Mouse (Mus musculus): Measurements from ENCODE around the gene Arfgap2. TPM values are rescaled to one million over a fixed set of nuclear protein-coding genes. Genes with fewer than 3 reads are reported as not detected.
A peak's percentile ranks its signal among the peaks of the same experiment; 100 is the strongest.

Gene Arfgap2
- polyA plus RNA-seq, 1 experiment from 2014 or later: 71.8 TPM

DNA sequence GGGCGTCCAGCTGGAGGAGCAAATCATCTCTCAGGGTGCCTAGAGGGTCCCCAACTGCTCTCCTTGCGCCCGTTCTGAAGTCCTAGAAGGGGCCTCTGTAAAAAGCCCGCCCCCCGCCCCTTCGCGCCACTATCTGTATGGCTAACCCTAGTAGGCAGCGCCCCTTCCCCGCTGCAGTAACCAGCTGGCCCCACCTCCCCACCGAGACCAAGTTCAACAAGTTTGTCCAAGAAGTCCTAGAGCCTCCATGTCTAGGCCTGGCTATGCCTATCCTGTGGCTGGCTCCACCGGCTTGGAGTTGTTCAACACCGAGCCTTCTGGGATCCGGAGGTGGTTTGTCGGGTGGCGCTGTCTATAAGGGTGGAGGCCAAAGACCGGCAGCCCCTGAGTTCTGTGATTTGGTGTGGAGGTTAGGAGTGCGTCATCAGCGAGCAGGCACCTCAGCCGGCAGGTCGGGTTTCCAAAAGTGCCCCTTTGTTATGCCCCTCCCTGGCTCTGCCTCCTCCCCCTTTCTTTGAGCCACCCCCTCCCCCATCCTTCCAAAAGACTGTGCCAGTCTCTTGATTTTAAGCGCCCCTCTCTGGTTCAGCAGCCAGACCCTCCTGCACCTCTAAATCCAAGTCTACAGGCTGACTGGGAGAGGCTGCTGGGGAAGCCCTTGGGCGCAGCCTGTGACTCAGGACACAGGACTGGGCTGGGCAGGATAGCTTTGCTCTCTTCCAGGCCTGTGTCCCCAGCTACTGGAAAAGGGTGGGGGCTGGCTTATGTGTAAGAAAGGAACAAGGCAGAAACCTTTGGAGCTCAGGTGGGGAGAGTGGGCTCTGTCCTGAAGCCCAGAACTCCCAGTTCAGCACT, 7.4 kb upstream of the Arfgap2 start:
- H3K4me3 ChIP-seq (replicated peaks; ENCODE audit: low read depth, low read length): peak overlapping the region; percentile 50
- DNase-seq (peak; percentile 62), ATAC-seq (ENCODE audit: low FRiP score, low TSS enrichment) (peak; percentile 40)
- H3K36me3 ChIP-seq (ENCODE audit: control insufficient read depth, insufficient read depth, low read length): no peaks in the 10 kb centered on the region
- peak overlapping the region; percentile 99 for H3K4me2 ChIP-seq (ENCODE audit: low read length)
- H3K9ac ChIP-seq (replicated peaks; ENCODE audit: low read length): peak overlapping the region; percentile 56
- no peaks in the 10 kb centered on the region for H3K9me3 ChIP-seq (ENCODE audit: control insufficient read depth, low read length)
- peaks cover 10% of the 10 kb centered on the region; the same call in 1 of the 2 replicates for H3K27me3 ChIP-seq (ENCODE audit: control insufficient read depth, insufficient read depth, low read length)
- H3K27ac ChIP-seq (replicated peaks; ENCODE audit: low read depth, low read length): peak overlapping the region; percentile 22; the same call in 1 of the 2 replicates
- WGBS: 1% methylated on average over 22 of the region's 22 CpGs
- peaks cover 23% of the 10 kb centered on the region for H3K4me1 ChIP-seq (ENCODE audit: control insufficient read depth, insufficient read depth, low read length)

DNA sequence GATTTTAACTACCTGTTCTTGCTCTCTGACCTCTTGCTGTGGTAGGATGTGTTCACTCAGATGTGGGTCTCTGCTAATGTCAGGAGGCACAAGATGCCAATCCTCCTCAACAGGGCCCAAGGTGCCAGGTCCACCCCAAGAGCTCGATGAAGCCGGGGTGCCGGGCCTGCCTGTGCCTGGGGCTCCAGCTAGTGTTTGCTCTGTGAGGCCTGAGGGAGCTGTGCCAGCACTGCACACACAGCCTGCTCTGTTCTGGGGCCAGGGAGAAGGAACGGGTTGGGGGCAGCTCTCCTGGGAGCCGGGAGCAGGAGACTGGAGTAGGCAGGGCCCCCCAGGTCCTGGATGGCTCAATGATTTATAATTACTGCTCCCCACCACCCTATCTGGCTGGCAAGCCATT, 6.7 kb upstream of the Arfgap2 start:
- Histone ChIP-seq H3K4me2 (ENCODE audit: low read length) (peak overlapping the region; percentile 99), H3K9ac (replicated peaks; ENCODE audit: low read length) (peak overlapping the region; percentile 29; the same call in 1 of the 2 replicates), H3K9me3 (ENCODE audit: control insufficient read depth, low read length) (no peaks in the 10 kb centered on the region), H3K4me1 (ENCODE audit: control insufficient read depth, insufficient read depth, low read length) (peaks cover 23% of the 10 kb centered on the region), H3K27me3 (ENCODE audit: control insufficient read depth, insufficient read depth, low read length) (peaks cover 10% of the 10 kb centered on the region; the same call in 1 of the 2 replicates), H3K36me3 (ENCODE audit: control insufficient read depth, insufficient read depth, low read length) (0 out of 2 replicates have a peak, but pooled peaks cover 4% of the 10 kb centered on the region), H3K4me3 (replicated peaks; ENCODE audit: low read depth, low read length) (no peak overlapping the region), H3K27ac (replicated peaks; ENCODE audit: low read depth, low read length) (peak overlapping the region; percentile 22; the same call in 1 of the 2 replicates)
- DNase-seq: peak; percentile 20
- ATAC-seq (ENCODE audit: low FRiP score, low TSS enrichment): no peak
- 56% methylated on average over 5 of the region's 5 CpGs for WGBS

DNA sequence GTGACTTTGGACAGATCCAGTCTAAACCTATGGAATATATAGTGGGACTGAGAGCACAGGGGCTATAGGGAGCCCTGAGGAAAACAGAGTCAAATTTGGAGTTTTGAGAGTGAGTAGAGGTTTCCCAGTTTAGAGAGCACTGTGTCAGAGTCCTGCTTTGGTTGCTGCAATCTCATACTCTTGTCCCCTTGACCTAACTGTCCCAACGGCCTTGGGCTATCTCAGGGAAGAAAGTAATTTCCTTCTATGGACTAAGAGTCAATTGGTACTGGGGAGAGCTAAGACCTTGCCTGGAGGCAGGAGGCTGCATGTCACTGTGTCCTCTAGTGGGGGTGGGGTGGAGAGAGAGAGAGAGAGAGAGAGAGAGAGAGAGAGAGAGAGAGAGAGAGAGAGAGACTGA, 5.9 kb upstream of the Arfgap2 start:
- Histone ChIP-seq H3K4me1 (ENCODE audit: control insufficient read depth, insufficient read depth, low read length) (peaks cover 23% of the 10 kb centered on the region), H3K4me3 (replicated peaks; ENCODE audit: low read depth, low read length) (no peak overlapping the region), H3K36me3 (ENCODE audit: control insufficient read depth, insufficient read depth, low read length) (0 out of 2 replicates have a peak, but pooled peaks cover 4% of the 10 kb centered on the region), H3K9me3 (ENCODE audit: control insufficient read depth, low read length) (no peaks in the 10 kb centered on the region), H3K9ac (replicated peaks; ENCODE audit: low read length) (no peak overlapping the region), H3K4me2 (ENCODE audit: low read length) (no peak overlapping the region), H3K27me3 (ENCODE audit: control insufficient read depth, insufficient read depth, low read length) (peaks cover 10% of the 10 kb centered on the region; the same call in 1 of the 2 replicates), H3K27ac (replicated peaks; ENCODE audit: low read depth, low read length) (no peak overlapping the region)
- WGBS: 68% methylated on average over 1 of the region's 1 CpGs
- no peak for ATAC-seq (ENCODE audit: low FRiP score, low TSS enrichment)
- DNase-seq: no peak

DNA sequence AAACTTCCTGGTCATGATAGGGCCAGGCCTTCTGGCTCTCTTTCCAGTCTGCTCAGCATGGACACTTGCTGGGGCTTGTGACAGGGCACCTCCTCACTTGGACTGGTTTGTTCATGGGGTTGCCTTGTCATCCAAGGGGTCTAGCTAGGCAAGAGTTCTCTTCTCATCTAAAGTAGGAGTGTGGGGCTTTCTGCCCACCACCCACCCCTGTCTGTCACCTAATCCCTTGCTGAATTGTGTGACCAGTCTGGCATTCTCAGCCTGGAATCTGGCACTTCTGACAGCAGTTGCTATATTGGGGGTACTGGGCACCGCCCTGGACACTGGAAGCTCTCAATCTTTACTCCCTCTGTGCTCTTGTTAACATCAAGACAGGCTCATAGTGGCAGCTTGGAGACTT, 5.3 kb upstream of the Arfgap2 start:
- Histone ChIP-seq H3K4me3 (replicated peaks; ENCODE audit: low read depth, low read length) (no peak overlapping the region), H3K9me3 (ENCODE audit: control insufficient read depth, low read length) (no peaks in the 10 kb centered on the region), H3K36me3 (ENCODE audit: control insufficient read depth, insufficient read depth, low read length) (0 out of 2 replicates have a peak, but pooled peaks cover 4% of the 10 kb centered on the region), H3K9ac (replicated peaks; ENCODE audit: low read length) (no peak overlapping the region), H3K4me1 (ENCODE audit: control insufficient read depth, insufficient read depth, low read length) (peaks cover 28% of the 10 kb centered on the region), H3K27ac (replicated peaks; ENCODE audit: low read depth, low read length) (no peak overlapping the region), H3K27me3 (ENCODE audit: control insufficient read depth, insufficient read depth, low read length) (peaks cover 10% of the 10 kb centered on the region; the same call in 1 of the 2 replicates), H3K4me2 (ENCODE audit: low read length) (no peak overlapping the region)
- 91% methylated on average over 1 of the region's 1 CpGs for WGBS
- ATAC-seq (ENCODE audit: low FRiP score, low TSS enrichment): no peak
- no peak for DNase-seq

DNA sequence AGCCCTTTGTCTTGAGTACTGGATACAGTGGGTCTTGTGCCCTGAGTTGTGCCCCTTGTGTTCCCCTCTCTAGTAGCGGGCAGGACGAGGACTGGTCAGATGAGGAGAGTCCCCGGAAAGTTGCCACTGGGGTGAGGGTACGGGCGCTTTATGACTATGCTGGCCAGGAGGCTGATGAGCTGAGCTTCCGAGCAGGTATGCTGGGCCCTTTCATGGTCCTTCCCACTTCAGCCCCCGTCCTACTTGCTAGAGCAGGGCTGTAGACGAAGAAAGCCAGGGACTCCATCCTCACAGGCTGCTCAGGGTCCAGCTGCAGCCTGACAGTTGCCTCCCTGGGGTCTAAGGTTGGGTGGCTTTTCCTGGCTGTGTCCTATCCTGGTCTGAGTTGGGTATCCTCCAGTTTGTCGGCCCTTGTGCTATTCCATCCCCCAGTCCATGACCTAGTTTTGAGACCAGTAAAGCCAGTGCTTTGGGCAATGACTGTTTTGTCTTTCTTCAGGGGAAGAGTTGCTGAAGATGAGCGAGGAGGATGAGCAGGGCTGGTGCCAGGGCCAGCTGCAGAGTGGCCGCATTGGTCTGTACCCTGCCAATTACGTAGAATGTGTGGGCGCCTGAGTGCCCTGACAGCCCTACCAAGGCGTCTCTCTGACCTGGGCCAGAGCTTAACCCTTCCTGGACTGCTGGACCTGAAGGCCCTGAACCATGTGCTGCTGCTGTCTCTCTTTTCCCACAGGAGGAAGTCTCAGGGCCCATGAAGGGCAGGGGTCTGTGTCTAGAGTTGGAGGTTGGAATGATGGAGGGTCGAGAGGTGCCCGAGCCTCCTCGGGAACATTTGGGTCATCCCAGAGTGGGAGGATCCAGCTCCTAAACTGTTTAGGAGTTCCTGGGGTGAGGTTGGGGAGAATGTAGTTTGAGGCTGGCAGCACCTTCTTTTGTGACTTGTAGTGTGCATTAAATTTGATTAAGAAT, 798 bp upstream of the Arfgap2 start:
- no peaks in the 10 kb centered on the region for H3K9me3 ChIP-seq (ENCODE audit: control insufficient read depth, low read length)
- H3K9ac ChIP-seq (replicated peaks; ENCODE audit: low read length): peak overlapping the region; percentile 86
- DNase-seq (no peak), ATAC-seq (ENCODE audit: low FRiP score, low TSS enrichment) (no peak)
- peak overlapping the region; percentile 77 for H3K4me2 ChIP-seq (ENCODE audit: low read length)
- peaks cover 27% of the 10 kb centered on the region for H3K36me3 ChIP-seq (ENCODE audit: control insufficient read depth, insufficient read depth, low read length)
- H3K27ac ChIP-seq (replicated peaks; ENCODE audit: low read depth, low read length): peak overlapping the region; percentile 91
- H3K4me1 ChIP-seq (ENCODE audit: control insufficient read depth, insufficient read depth, low read length): peaks cover 15% of the 10 kb centered on the region
- 89% methylated on average over 17 of the region's 17 CpGs for WGBS
- no peaks in the 10 kb centered on the region for H3K27me3 ChIP-seq (ENCODE audit: control insufficient read depth, insufficient read depth, low read length)
- peak overlapping the region; percentile 76 for H3K4me3 ChIP-seq (replicated peaks; ENCODE audit: low read depth, low read length)

DNA sequence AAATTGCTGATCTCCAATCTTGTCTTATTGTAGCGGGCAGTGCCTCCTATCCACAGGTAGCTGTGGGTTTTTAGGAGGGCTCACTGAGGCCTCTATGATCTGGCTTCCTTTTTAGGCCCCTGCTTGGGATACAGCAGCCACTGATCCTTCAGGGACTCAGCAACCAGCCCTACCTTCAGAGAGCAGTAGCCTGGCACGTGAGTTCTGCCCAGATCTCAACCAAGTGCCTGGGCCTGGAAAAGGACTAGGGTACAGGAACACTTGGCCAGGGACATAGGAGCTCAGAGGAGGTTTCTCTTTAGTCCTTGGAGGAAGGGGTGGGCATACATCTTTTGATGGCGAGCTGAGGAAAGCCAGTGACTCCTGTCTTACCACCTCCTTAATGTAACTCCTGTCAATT, 3.3 kb downstream of the Arfgap2 start:
- Histone ChIP-seq H3K4me2 (ENCODE audit: low read length) (no peak overlapping the region), H3K9ac (replicated peaks; ENCODE audit: low read length) (no peak overlapping the region), H3K4me1 (ENCODE audit: control insufficient read depth, insufficient read depth, low read length) (peaks cover 15% of the 10 kb centered on the region), H3K9me3 (ENCODE audit: control insufficient read depth, low read length) (no peaks in the 10 kb centered on the region), H3K27ac (replicated peaks; ENCODE audit: low read depth, low read length) (no peak overlapping the region), H3K36me3 (ENCODE audit: control insufficient read depth, insufficient read depth, low read length) (peaks cover 62% of the 10 kb centered on the region), H3K27me3 (ENCODE audit: control insufficient read depth, insufficient read depth, low read length) (no peaks in the 10 kb centered on the region), H3K4me3 (replicated peaks; ENCODE audit: low read depth, low read length) (no peak overlapping the region)
- WGBS: 94% methylated on average over 3 of the region's 3 CpGs
- DNase-seq (no peak), ATAC-seq (ENCODE audit: low FRiP score, low TSS enrichment) (no peak)

DNA sequence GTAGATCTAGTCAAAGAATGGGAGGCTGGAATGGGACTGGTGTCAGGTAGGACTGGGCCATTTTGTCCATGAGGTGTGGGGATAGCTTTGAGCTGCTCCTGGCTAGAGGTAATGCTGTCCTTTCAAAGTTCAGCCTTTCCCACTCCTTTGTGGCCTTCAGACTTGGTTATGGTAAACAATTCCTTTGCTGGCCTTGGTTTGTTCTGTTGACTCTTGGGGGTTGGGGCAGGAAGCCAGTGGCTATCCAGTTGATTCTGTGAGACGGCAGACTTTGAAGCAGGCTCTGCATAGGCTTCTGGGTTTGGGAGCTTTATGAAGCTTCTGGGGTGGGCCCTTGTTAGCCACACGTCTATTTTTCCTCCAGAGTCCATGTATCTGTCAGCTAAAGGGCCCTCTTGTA, 3.9 kb downstream of the Arfgap2 start:
- no peak overlapping the region for H3K9ac ChIP-seq (replicated peaks; ENCODE audit: low read length)
- ATAC-seq (ENCODE audit: low FRiP score, low TSS enrichment) (no peak), DNase-seq (no peak)
- no peak overlapping the region for H3K27ac ChIP-seq (replicated peaks; ENCODE audit: low read depth, low read length)
- H3K9me3 ChIP-seq (ENCODE audit: control insufficient read depth, low read length): no peaks in the 10 kb centered on the region
- H3K4me1 ChIP-seq (ENCODE audit: control insufficient read depth, insufficient read depth, low read length): peaks cover 15% of the 10 kb centered on the region
- H3K27me3 ChIP-seq (ENCODE audit: control insufficient read depth, insufficient read depth, low read length): no peaks in the 10 kb centered on the region
- H3K4me2 ChIP-seq (ENCODE audit: low read length): no peak overlapping the region
- WGBS: 97% methylated on average over 2 of the region's 2 CpGs
- no peak overlapping the region for H3K4me3 ChIP-seq (replicated peaks; ENCODE audit: low read depth, low read length)
- H3K36me3 ChIP-seq (ENCODE audit: control insufficient read depth, insufficient read depth, low read length): peaks cover 68% of the 10 kb centered on the region

DNA sequence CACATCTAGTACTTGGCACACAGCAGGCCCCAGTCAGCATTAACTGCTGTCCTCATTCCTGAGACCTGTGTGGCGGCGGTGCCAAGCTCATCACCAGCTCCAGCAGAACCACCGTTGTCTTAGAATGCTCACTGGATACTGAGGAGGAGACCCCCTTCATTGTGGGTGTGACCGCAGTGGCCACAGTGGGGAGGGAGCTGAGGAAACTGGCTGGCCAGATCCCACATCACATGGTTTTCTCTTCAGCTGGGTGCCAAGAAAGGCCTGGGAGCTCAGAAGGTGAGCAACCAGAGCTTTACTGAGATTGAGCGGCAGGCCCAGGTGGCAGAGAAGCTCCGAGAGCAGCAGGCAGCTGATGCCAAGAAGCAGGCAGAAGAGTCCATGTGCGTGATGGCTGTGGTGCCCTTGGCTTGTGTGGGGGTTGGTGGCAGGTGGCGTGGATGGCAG, 4.9 kb downstream of the Arfgap2 start:
- no peaks in the 10 kb centered on the region for H3K9me3 ChIP-seq (ENCODE audit: control insufficient read depth, low read length)
- H3K36me3 ChIP-seq (ENCODE audit: control insufficient read depth, insufficient read depth, low read length): peaks cover 78% of the 10 kb centered on the region
- peaks cover 9% of the 10 kb centered on the region for H3K4me1 ChIP-seq (ENCODE audit: control insufficient read depth, insufficient read depth, low read length)
- no peak overlapping the region for H3K9ac ChIP-seq (replicated peaks; ENCODE audit: low read length)
- WGBS: 96% methylated on average over 8 of the region's 8 CpGs
- H3K27me3 ChIP-seq (ENCODE audit: control insufficient read depth, insufficient read depth, low read length): no peaks in the 10 kb centered on the region
- H3K27ac ChIP-seq (replicated peaks; ENCODE audit: low read depth, low read length): no peak overlapping the region
- H3K4me2 ChIP-seq (ENCODE audit: low read length): no peak overlapping the region
- no peak overlapping the region for H3K4me3 ChIP-seq (replicated peaks; ENCODE audit: low read depth, low read length)
- no peak for DNase-seq
- ATAC-seq (ENCODE audit: low FRiP score, low TSS enrichment): no peak
